Mouse (Mus musculus): ENCODE measurements around the gene Gtsf1. TPM values are rescaled to one million over a fixed set of nuclear protein-coding genes. Genes with fewer than 3 reads are reported as not detected.

Gtsf1 gene
- polyA plus RNA-seq, 1 experiment from 2014 or later, result not detected

GRCm38 (mm10) chr15:103364761-103365160, 65.5 kb downstream of the Gtsf1 start:
- Histone ChIP-seq H3K9ac (ENCODE audit: low read length) (peak overlapping the region; percentile 85), H3K9me3 (ENCODE audit: control insufficient read depth, low read length) (no peaks in the 10 kb centered on the region), H3K4me2 (ENCODE audit: low read length) (peak overlapping the region; percentile 70), H3K27ac (ENCODE audit: low read depth) (peak overlapping the region; percentile 89; the same call in 1 of the 2 replicates), H3K27me3 (replicated peaks; ENCODE audit: control insufficient read depth, insufficient read depth, low read length) (no peaks in the 10 kb centered on the region), H3K4me1 (replicated peaks; ENCODE audit: control insufficient read depth, insufficient read depth, low read length) (peaks cover 37% of the 10 kb centered on the region), H3K36me3 (ENCODE audit: control insufficient read depth, insufficient read depth, low read length) (no peaks in the 10 kb centered on the region), H3K4me3 (ENCODE audit: low read depth, low read length) (peak overlapping the region; percentile 63)
- DNase-seq (ENCODE audit: low spot score) (no peak), ATAC-seq (replicated peaks; ENCODE audit: low FRiP score, low TSS enrichment, low read depth) (no peak)
- WGBS, result 36% methylated on average over 4 of the region's 4 CpGs

DNA sequence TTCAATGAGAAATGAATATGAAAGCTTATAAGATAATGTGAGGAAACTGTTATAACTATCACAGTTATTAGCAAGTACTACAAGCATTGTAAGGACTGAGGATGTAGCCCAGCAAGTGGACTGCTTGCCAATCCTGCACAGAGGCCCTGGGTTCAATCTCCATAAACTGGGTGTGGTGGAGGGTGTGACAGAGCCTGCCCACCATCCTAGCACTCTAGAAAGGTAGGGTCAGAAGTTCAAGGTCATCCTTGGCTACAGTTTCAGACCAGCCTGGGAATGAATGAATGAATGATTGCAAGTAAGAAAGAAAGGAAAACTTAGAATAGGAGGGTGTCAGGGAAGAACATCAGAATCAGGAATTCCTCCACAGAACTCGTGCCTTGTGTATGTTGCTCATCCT, 66.5 kb downstream of the Gtsf1 start:
- Histone ChIP-seq H3K4me2 (ENCODE audit: low read length) (peak overlapping the region; percentile 70), H3K27me3 (replicated peaks; ENCODE audit: control insufficient read depth, insufficient read depth, low read length) (no peaks in the 10 kb centered on the region), H3K9me3 (ENCODE audit: control insufficient read depth, low read length) (no peaks in the 10 kb centered on the region), H3K4me3 (ENCODE audit: low read depth, low read length) (0 out of 2 replicates have a peak overlapping the region, but pooled peaks have one; percentile 63), H3K36me3 (ENCODE audit: control insufficient read depth, insufficient read depth, low read length) (no peaks in the 10 kb centered on the region), H3K9ac (ENCODE audit: low read length) (no peak overlapping the region), H3K27ac (ENCODE audit: low read depth) (no peak overlapping the region), H3K4me1 (replicated peaks; ENCODE audit: control insufficient read depth, insufficient read depth, low read length) (peaks cover 37% of the 10 kb centered on the region)
- ATAC-seq (replicated peaks; ENCODE audit: low FRiP score, low TSS enrichment, low read depth) (no peak), DNase-seq (ENCODE audit: low spot score) (no peak)
- 55% methylated on average over 1 of the region's 1 CpGs for WGBS

DNA sequence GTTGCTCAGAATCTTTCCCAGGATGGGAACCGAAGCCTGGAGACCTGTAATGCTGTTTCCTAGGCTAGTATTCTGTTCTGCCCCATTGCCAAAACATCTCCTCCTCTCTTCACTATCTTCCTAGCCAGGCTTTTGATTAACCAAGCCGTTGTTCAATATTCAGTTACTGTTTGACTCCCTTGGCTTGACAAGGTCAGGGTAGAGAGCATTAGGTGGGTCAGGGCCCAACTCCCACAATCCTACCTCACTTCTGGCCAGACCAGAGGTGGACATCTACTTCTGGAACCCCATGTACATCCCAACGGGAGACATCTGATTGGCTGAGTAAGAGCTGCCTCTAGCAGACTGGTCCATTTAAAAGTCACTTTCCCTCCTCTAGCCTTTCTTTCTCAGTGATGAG, 67.3 kb downstream of the Gtsf1 start:
- H3K4me3 ChIP-seq (ENCODE audit: low read depth, low read length), result no peak overlapping the region
- 78% methylated on average over 3 of the region's 3 CpGs for WGBS

DNA sequence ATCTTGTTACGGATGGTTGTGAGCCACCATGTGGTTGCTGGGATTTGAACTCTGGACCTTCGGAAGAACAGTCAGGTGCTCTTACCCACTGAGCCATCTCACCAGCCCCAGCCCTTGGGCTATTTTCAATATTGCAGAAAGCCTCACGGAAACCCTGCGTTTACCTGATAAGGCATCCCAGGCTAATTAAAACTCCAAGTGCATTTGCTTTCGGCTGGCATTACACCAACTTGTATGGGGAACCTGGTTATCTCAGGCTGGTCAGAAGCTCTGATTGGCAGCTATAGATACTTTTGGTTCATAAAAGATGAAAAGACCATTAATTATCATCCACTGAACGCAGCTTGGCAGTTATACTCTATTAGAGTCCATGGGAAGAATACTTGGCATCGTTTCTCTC, 67.9 kb downstream of the Gtsf1 start:
- WGBS, result 83% methylated on average over 6 of the region's 7 CpGs
- no peak for ATAC-seq (replicated peaks; ENCODE audit: low FRiP score, low TSS enrichment, low read depth)

More for the DNA sequence above, 67.3 kb downstream of the Gtsf1 start:
- Histone ChIP-seq H3K27me3 (replicated peaks; ENCODE audit: control insufficient read depth, insufficient read depth, low read length) (no peaks in the 10 kb centered on the region), H3K9me3 (ENCODE audit: control insufficient read depth, low read length) (no peaks in the 10 kb centered on the region), H3K27ac (ENCODE audit: low read depth) (no peak overlapping the region), H3K9ac (ENCODE audit: low read length) (no peak overlapping the region), H3K4me1 (replicated peaks; ENCODE audit: control insufficient read depth, insufficient read depth, low read length) (peaks cover 35% of the 10 kb centered on the region), H3K36me3 (ENCODE audit: control insufficient read depth, insufficient read depth, low read length) (no peaks in the 10 kb centered on the region), H3K4me2 (ENCODE audit: low read length) (no peak overlapping the region)
- ATAC-seq (replicated peaks; ENCODE audit: low FRiP score, low TSS enrichment, low read depth) (no peak), DNase-seq (ENCODE audit: low spot score) (no peak)

GRCm38 (mm10) chr15:103361269-103361668, 69.0 kb downstream of the Gtsf1 start:
- ATAC-seq (replicated peaks; ENCODE audit: low FRiP score, low TSS enrichment, low read depth) (no peak), DNase-seq (ENCODE audit: low spot score) (no peak)
- Histone ChIP-seq H3K4me3 (ENCODE audit: low read depth, low read length) (no peak overlapping the region), H3K9ac (ENCODE audit: low read length) (no peak overlapping the region), H3K27ac (ENCODE audit: low read depth) (no peak overlapping the region), H3K4me1 (replicated peaks; ENCODE audit: control insufficient read depth, insufficient read depth, low read length) (peaks cover 24% of the 10 kb centered on the region), H3K27me3 (replicated peaks; ENCODE audit: control insufficient read depth, insufficient read depth, low read length) (no peaks in the 10 kb centered on the region), H3K9me3 (ENCODE audit: control insufficient read depth, low read length) (no peaks in the 10 kb centered on the region), H3K4me2 (ENCODE audit: low read length) (no peak overlapping the region), H3K36me3 (ENCODE audit: control insufficient read depth, insufficient read depth, low read length) (peaks cover 13% of the 10 kb centered on the region)
- 67% methylated on average over 1 of the region's 1 CpGs for WGBS

More for the DNA sequence above, 67.9 kb downstream of the Gtsf1 start:
- H3K27me3 ChIP-seq (replicated peaks; ENCODE audit: control insufficient read depth, insufficient read depth, low read length), result no peaks in the 10 kb centered on the region
- no peak overlapping the region for H3K4me3 ChIP-seq (ENCODE audit: low read depth, low read length)
- peaks cover 2% of the 10 kb centered on the region; the same call in 1 of the 2 replicates for H3K36me3 ChIP-seq (ENCODE audit: control insufficient read depth, insufficient read depth, low read length)
- H3K9me3 ChIP-seq (ENCODE audit: control insufficient read depth, low read length), result no peaks in the 10 kb centered on the region
- H3K4me1 ChIP-seq (replicated peaks; ENCODE audit: control insufficient read depth, insufficient read depth, low read length), result peaks cover 29% of the 10 kb centered on the region
- DNase-seq (ENCODE audit: low spot score), result no peak
- no peak overlapping the region for H3K27ac ChIP-seq (ENCODE audit: low read depth)
- H3K9ac ChIP-seq (ENCODE audit: low read length), result no peak overlapping the region
- no peak overlapping the region for H3K4me2 ChIP-seq (ENCODE audit: low read length)

DNA sequence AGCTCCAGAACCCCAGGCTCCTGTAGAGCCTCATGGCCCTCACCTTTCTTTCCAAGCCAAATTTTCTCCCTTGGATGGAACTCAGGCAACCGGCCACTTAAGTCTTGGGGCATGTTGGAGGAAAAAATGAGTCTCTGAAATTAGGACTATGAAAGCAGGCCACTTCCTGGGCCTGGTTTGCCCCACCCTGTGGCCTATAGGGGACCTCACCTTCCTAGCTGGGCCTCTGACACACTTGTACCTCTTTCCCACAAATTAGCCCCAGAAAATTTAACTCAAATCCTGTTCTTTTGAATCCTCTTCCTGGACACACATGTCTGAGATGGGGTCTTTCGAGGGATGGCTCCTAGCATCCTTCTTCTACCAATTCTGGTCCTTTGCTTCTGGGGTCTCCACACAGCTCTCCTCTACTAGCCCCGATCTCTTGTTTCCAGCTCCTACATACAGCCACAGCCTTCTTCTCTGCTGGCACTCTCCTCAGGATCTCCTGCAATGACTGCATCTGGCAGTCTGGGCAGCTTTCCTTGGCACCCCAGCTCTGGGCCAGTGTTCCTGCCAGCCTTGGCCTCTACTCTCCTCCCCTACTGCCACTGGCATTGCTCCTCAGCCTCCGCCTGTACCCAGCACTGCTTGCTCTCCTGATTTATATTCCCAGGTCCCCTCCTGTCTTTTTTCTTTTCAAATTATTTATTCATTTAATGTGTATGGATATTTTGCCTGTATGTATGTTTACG, 70.2 kb downstream of the Gtsf1 start:
- H3K9me3 ChIP-seq (ENCODE audit: control insufficient read depth, low read length), result no peaks in the 10 kb centered on the region
- H3K9ac ChIP-seq (ENCODE audit: low read length), result no peak overlapping the region
- WGBS, result 91% methylated on average over 5 of the region's 5 CpGs
- H3K36me3 ChIP-seq (ENCODE audit: control insufficient read depth, insufficient read depth, low read length), result peaks cover 25% of the 10 kb centered on the region
- no peak overlapping the region for H3K27ac ChIP-seq (ENCODE audit: low read depth)
- DNase-seq (ENCODE audit: low spot score) (no peak), ATAC-seq (replicated peaks; ENCODE audit: low FRiP score, low TSS enrichment, low read depth) (no peak)
- H3K4me1 ChIP-seq (replicated peaks; ENCODE audit: control insufficient read depth, insufficient read depth, low read length), result peaks cover 22% of the 10 kb centered on the region
- no peak overlapping the region for H3K4me3 ChIP-seq (ENCODE audit: low read depth, low read length)
- H3K4me2 ChIP-seq (ENCODE audit: low read length), result no peak overlapping the region
- H3K27me3 ChIP-seq (replicated peaks; ENCODE audit: control insufficient read depth, insufficient read depth, low read length), result no peaks in the 10 kb centered on the region

DNA sequence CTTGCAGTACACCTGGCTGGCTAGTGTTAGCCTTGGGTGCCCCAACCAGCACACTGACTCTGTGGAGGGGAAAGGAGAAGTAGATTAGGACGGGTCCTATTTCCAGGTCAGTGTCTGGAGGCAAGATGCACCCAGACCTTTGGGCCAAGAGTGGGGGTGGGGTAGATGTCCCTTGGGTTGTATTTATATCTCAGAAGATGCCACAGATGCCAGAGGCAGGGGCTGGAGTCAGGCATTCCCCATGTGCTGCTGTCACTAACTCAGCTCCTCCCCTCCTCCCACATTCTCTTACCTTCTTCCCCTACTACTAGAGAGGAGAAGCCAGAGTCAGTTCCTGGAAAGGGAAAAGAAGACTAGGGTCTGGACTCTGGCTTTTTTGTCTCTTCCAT, 71.2 kb downstream of the Gtsf1 start:
- no peak for ATAC-seq (replicated peaks; ENCODE audit: low FRiP score, low TSS enrichment, low read depth)

DNA sequence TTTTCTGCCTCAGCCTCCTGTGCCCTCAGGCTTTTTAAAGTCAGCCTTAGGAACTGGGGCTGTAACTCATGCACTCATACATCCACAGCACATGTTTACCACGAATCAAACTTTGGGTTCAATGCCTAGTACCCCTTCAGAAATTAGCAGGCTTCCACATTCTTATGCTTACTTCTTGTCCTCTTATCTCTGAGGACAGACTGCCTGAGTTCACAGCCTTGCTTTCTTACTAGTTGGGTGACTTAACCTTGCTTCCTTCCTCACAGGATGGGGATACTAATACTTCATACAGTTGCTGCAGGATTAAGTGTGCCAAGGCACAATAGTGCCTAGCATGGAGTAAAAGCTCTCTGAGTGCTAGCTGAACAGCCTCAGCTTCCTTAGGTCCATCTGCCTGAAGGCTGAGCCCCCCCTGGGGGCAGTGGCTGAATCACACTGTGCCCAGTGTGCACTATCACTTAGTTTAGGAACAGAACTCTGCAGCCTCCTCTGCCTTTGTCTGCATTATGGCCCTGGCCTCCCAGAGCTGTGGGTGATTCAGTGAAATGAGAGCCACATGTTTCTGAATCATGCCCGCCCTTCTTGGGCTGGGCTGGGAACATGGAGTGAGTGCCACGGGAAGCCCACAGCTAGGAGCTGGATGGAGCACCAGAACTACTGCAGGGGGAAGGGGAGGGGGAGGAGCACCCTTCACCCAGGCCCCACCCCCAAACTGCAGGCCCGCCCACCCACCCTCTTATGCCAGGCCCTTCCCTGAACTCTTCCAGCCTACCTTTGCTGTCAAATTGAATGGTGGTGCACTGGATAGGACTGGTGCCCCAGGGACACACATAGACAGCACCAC, 71.8 kb downstream of the Gtsf1 start:
- H3K27ac ChIP-seq (ENCODE audit: low read depth), result no peak overlapping the region
- 0 out of 2 replicates have a peak, but pooled peaks have one; percentile 32 for ATAC-seq (replicated peaks; ENCODE audit: low FRiP score, low TSS enrichment, low read depth)
- 35% methylated on average over 4 of the region's 4 CpGs for WGBS

More for the DNA sequence above, 71.2 kb downstream of the Gtsf1 start:
- peaks cover 12% of the 10 kb centered on the region for H3K4me1 ChIP-seq (replicated peaks; ENCODE audit: control insufficient read depth, insufficient read depth, low read length)
- DNase-seq (ENCODE audit: low spot score), result no peak
- H3K4me3 ChIP-seq (ENCODE audit: low read depth, low read length), result no peak overlapping the region
- WGBS, result 38% methylated on average over 1 of the region's 1 CpGs
- no peaks in the 10 kb centered on the region for H3K9me3 ChIP-seq (ENCODE audit: control insufficient read depth, low read length)
- peaks cover 34% of the 10 kb centered on the region for H3K36me3 ChIP-seq (ENCODE audit: control insufficient read depth, insufficient read depth, low read length)
- H3K4me2 ChIP-seq (ENCODE audit: low read length), result no peak overlapping the region
- no peaks in the 10 kb centered on the region for H3K27me3 ChIP-seq (replicated peaks; ENCODE audit: control insufficient read depth, insufficient read depth, low read length)
- no peak overlapping the region for H3K27ac ChIP-seq (ENCODE audit: low read depth)
- H3K9ac ChIP-seq (ENCODE audit: low read length), result no peak overlapping the region

More for the DNA sequence above, 71.8 kb downstream of the Gtsf1 start:
- H3K4me3 ChIP-seq (ENCODE audit: low read depth, low read length), result no peak overlapping the region
- peaks cover 40% of the 10 kb centered on the region for H3K36me3 ChIP-seq (ENCODE audit: control insufficient read depth, insufficient read depth, low read length)
- H3K4me2 ChIP-seq (ENCODE audit: low read length), result no peak overlapping the region
- H3K27me3 ChIP-seq (replicated peaks; ENCODE audit: control insufficient read depth, insufficient read depth, low read length), result no peaks in the 10 kb centered on the region
- H3K4me1 ChIP-seq (replicated peaks; ENCODE audit: control insufficient read depth, insufficient read depth, low read length), result peaks cover 11% of the 10 kb centered on the region
- no peak overlapping the region for H3K9ac ChIP-seq (ENCODE audit: low read length)
- no peak for DNase-seq (ENCODE audit: low spot score)
- no peaks in the 10 kb centered on the region for H3K9me3 ChIP-seq (ENCODE audit: control insufficient read depth, low read length)

All from intestine, embryonic 14.5 days (tissue).